Mouse (Mus musculus): ENCODE data around the gene Zdhhc1.

The Zdhhc1 gene

GRCm38 (mm10) chr8:105445296-105446126 lies 51.2 kb downstream of the Zdhhc1 start:
- Histone ChIP-seq H3K36me3 (ENCODE audit: control insufficient read depth, insufficient read depth, low read length, poor library complexity, severe bottlenecking) (no peaks in the 10 kb centered on the region), H3K27me3 (ENCODE audit: control insufficient read depth, insufficient read depth, low read length, poor library complexity, severe bottlenecking) (no peaks in the 10 kb centered on the region; the same call in 1 of the 2 replicates)
- DNase-seq (ENCODE audit: low read depth, low spot score): no peak

GRCm38 (mm10) chr8:105442661-105443060 lies 54.0 kb downstream of the Zdhhc1 start:
- Histone ChIP-seq H3K27me3 (ENCODE audit: control insufficient read depth, insufficient read depth, low read length, poor library complexity, severe bottlenecking) (no peaks in the 10 kb centered on the region; the same call in 1 of the 2 replicates), H3K36me3 (ENCODE audit: control insufficient read depth, insufficient read depth, low read length, poor library complexity, severe bottlenecking) (no peaks in the 10 kb centered on the region)
- no peak for DNase-seq (ENCODE audit: low read depth, low spot score)

- H3K36me3 ChIP-seq (ENCODE audit: control insufficient read depth, insufficient read depth, low read length, poor library complexity, severe bottlenecking): no peaks in the 10 kb centered on the region
- no peaks in the 10 kb centered on the region; the same call in 1 of the 2 replicates for H3K27me3 ChIP-seq (ENCODE audit: control insufficient read depth, insufficient read depth, low read length, poor library complexity, severe bottlenecking)
- DNase-seq (ENCODE audit: low read depth, low spot score): peak; percentile 38
These were observed 55.3 kb downstream of the Zdhhc1 start for GRCm38 (mm10) chr8:105441433-105441832.

- DNase-seq (ENCODE audit: low read depth, low spot score): peak; percentile 52
- H3K27me3 ChIP-seq (ENCODE audit: control insufficient read depth, insufficient read depth, low read length, poor library complexity, severe bottlenecking): no peaks in the 10 kb centered on the region
- no peaks in the 10 kb centered on the region for H3K36me3 ChIP-seq (ENCODE audit: control insufficient read depth, insufficient read depth, low read length, poor library complexity, severe bottlenecking)
These were observed 57.8 kb downstream of the Zdhhc1 start for GRCm38 (mm10) chr8:105438865-105439264.

- DNase-seq (ENCODE audit: low read depth, low spot score): no peak
- no peaks in the 10 kb centered on the region for H3K36me3 ChIP-seq (ENCODE audit: control insufficient read depth, insufficient read depth, low read length, poor library complexity, severe bottlenecking)
- H3K27me3 ChIP-seq (ENCODE audit: control insufficient read depth, insufficient read depth, low read length, poor library complexity, severe bottlenecking): no peaks in the 10 kb centered on the region
These were observed 59.5 kb downstream of the Zdhhc1 start for GRCm38 (mm10) chr8:105437078-105437748.

GRCm38 (mm10) chr8:105436218-105436617 lies 60.5 kb downstream of the Zdhhc1 start:
- no peaks in the 10 kb centered on the region for H3K36me3 ChIP-seq (ENCODE audit: control insufficient read depth, insufficient read depth, low read length, poor library complexity, severe bottlenecking)
- DNase-seq (ENCODE audit: low read depth, low spot score): no peak
- H3K27me3 ChIP-seq (ENCODE audit: control insufficient read depth, insufficient read depth, low read length, poor library complexity, severe bottlenecking): no peaks in the 10 kb centered on the region

- DNase-seq (ENCODE audit: low read depth, low spot score): no peak
- no peaks in the 10 kb centered on the region for H3K36me3 ChIP-seq (ENCODE audit: control insufficient read depth, insufficient read depth, low read length, poor library complexity, severe bottlenecking)
These were observed 62.6 kb downstream of the Zdhhc1 start for GRCm38 (mm10) chr8:105434136-105434535.

GRCm38 (mm10) chr8:105433511-105433910 lies 63.2 kb downstream of the Zdhhc1 start:
- DNase-seq (ENCODE audit: low read depth, low spot score): no peak
- no peaks in the 10 kb centered on the region for H3K36me3 ChIP-seq (ENCODE audit: control insufficient read depth, insufficient read depth, low read length, poor library complexity, severe bottlenecking)
- H3K27me3 ChIP-seq (ENCODE audit: control insufficient read depth, insufficient read depth, low read length, poor library complexity, severe bottlenecking): no peaks in the 10 kb centered on the region

More at GRCm38 (mm10) chr8:105434136-105434535, 62.6 kb downstream of the Zdhhc1 start:
- H3K27me3 ChIP-seq (ENCODE audit: control insufficient read depth, insufficient read depth, low read length, poor library complexity, severe bottlenecking): no peaks in the 10 kb centered on the region

GRCm38 (mm10) chr8:105433021-105433420 lies 63.7 kb downstream of the Zdhhc1 start:
- no peak for DNase-seq (ENCODE audit: low read depth, low spot score)
- Histone ChIP-seq H3K27me3 (ENCODE audit: control insufficient read depth, insufficient read depth, low read length, poor library complexity, severe bottlenecking) (no peaks in the 10 kb centered on the region), H3K36me3 (ENCODE audit: control insufficient read depth, insufficient read depth, low read length, poor library complexity, severe bottlenecking) (no peaks in the 10 kb centered on the region)

- Histone ChIP-seq H3K36me3 (ENCODE audit: control insufficient read depth, insufficient read depth, low read length, poor library complexity, severe bottlenecking) (no peaks in the 10 kb centered on the region), H3K27me3 (ENCODE audit: control insufficient read depth, insufficient read depth, low read length, poor library complexity, severe bottlenecking) (no peaks in the 10 kb centered on the region)
- DNase-seq (ENCODE audit: low read depth, low spot score): no peak
These were observed 64.8 kb downstream of the Zdhhc1 start for GRCm38 (mm10) chr8:105431743-105432515.

- Histone ChIP-seq H3K36me3 (ENCODE audit: control insufficient read depth, insufficient read depth, low read length, poor library complexity, severe bottlenecking) (no peaks in the 10 kb centered on the region), H3K27me3 (ENCODE audit: control insufficient read depth, insufficient read depth, low read length, poor library complexity, severe bottlenecking) (no peaks in the 10 kb centered on the region)
- DNase-seq (ENCODE audit: low read depth, low spot score): no peak
These were observed 69.8 kb downstream of the Zdhhc1 start for GRCm38 (mm10) chr8:105426878-105427277.
